Mouse (Mus musculus) spleen, adult 2 months (tissue): ENCODE results near the gene Mrap2.

Experiments
- CTCF ChIP-seq: fragments of 200-500 bp; IDR thresholded peaks from 2 replicates; pipeline ENCODE4 v1.5.1; 2011; ENCODE audit warnings: mild to moderate bottlenecking, inconsistent platforms; ENCODE audit not compliant: insufficient read depth, insufficient read length, insufficient replicate concordance; ENCODE audit errors: extremely low read depth
- POLR2A ChIP-seq: fragments of 200-500 bp; IDR thresholded peaks from 2 replicates; pipeline ENCODE4 v1.6.1; 2011; ENCODE audit warnings: low read depth, low read length, inconsistent platforms

DNA sequence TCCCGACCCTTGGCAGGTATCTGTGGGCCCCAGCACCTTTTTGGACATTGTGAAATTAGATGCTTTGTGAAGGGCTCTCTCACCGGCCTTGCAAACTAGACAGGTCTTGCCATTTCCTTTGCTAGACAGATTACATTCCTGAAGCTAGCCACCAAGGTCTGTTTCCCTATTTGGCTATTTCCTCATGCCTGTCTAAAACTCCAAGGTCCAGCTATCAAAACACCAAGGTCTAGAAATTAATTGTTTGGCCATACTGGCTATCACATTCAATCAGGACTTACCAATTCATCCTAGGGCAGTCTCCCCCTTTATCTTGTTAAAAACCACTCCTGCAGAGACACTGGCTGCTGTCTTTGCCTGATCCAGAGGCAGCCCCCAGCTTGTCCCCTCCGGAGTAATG lies 23.9 kb downstream of the Mrap2 start:
- no peak for TF ChIP-seq POLR2A
- no peak for TF ChIP-seq CTCF
